33 mouse cellular contexts compared by ENCODE assay signal in the genomic region with DNA sequence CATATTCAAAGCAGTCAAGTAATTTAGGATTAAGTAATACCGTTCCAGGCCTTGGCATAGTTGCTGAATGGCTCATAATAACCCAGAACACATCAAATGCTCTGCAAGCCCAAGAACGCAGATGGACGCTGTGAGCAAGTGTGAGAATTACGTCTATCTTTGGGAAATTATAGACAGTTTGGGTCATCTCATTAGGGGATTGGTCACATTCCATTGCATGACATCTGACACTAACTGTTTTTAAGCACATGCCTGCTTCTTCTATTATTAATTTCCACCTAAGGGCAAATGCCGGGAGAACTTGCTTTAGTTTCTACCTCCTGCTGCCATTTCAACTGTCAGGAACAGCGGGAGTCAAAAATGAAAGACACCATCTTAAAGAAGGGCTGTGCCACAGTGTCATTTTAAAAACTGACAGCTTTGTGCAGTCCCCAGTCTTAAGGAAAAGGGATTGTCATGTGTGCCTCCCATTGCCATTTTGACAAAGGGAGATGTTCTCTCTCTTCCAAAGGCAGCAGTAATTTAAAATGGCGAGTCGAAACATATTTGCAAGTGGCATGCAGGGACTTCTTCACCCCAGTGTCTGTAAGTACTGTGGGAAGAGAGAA.
DNase-seq lines count a peak whose midpoint lies in the region; ATAC-seq lines count a peak whose summit lies in the region.
"Had no signal": no experiment of that assay in that cellular context is flagged by ENCODE, and none has a peak within 500 bp of the region (broad histone marks: within the 10 kb centered on the region; RNA-seq: fewer than 3 reads in every experiment).

No protein-coding gene starts in this region.

- no peak overlapping the region for H3K9ac ChIP-seq in hindbrain, embryonic 11.5 days (ENCODE audit: low read depth, low read length)
- H3K9ac ChIP-seq in hindbrain, embryonic 16.5 days (ENCODE audit: low read depth, low read length): no peak overlapping the region
- H3K9ac ChIP-seq in midbrain, embryonic 16.5 days (ENCODE audit: low read depth, low read length): no peak overlapping the region
- H3K9ac ChIP-seq: embryonic facial prominence, embryonic 13.5 days; heart, embryonic 12.5 days; limb, embryonic 15.5 days; liver, embryonic 14.5 days; lung, embryonic 14.5 days; neural tube, embryonic 13.5 days; stomach, embryonic 15.5 days had no signal

- DNase-seq in embryo, embryonic 10 days (ENCODE audit: low spot score): peak; percentile 4
- DNase-seq in embryo, embryonic 9.5 days (ENCODE audit: extremely low spot score): no peak
- peak; percentile 16 for DNase-seq in hindbrain, embryonic 11.5 days (ENCODE audit: low spot score)
- DNase-seq in brain, embryonic 18.5 days (ENCODE audit: low read depth, low spot score): peak; percentile 6
- no peak for DNase-seq in heart, postnatal 4 days
- DNase-seq in left cerebral cortex, adult 8-10 months (ENCODE audit: low spot score in 2 of 2): no peak
- DNase-seq: adrenal gland, postnatal 10 days; cerebellum, adult 8-10 months; cerebellum, postnatal 36 days; gastrocnemius, postnatal 14 days; heart, adult 11 months; heart, postnatal 10 days; kidney, adult 11 months; layer of hippocampus, adult 9-11 months; left cerebral cortex, postnatal 4 days; lung, embryonic 14.5 days; lung, postnatal 36 days; right cerebral cortex, adult 18-20 months; right cerebral cortex, postnatal 4 days; thymus, adult 18-20 months; thymus, postnatal 4 days had no signal

- H3K4me2 ChIP-seq in hindbrain, embryonic 11.5 days (replicated peaks; ENCODE audit: low read depth, low read length): no peak overlapping the region
- H3K4me2 ChIP-seq in hindbrain, embryonic 16.5 days (ENCODE audit: low read length): no peak overlapping the region
- no peak overlapping the region for H3K4me2 ChIP-seq in midbrain, embryonic 16.5 days (ENCODE audit: low read length)
- H3K4me2 ChIP-seq: embryonic facial prominence, embryonic 13.5 days; heart, embryonic 12.5 days; limb, embryonic 15.5 days; lung, embryonic 14.5 days; neural tube, embryonic 13.5 days; stomach, embryonic 15.5 days had no signal

- no peak overlapping the region for H3K27ac ChIP-seq in hindbrain, embryonic 11.5 days (ENCODE audit: low read depth, low read length)
- H3K27ac ChIP-seq in hindbrain, embryonic 16.5 days (ENCODE audit: low read depth, low read length): no peak overlapping the region
- no peak overlapping the region for H3K27ac ChIP-seq in midbrain, embryonic 16.5 days (ENCODE audit: low read length)
- H3K27ac ChIP-seq: embryonic facial prominence, embryonic 13.5 days; left cerebral cortex, adult 2 months; limb, embryonic 15.5 days; liver, embryonic 14.5 days; neural tube, embryonic 13.5 days; stomach, embryonic 15.5 days had no signal

- H3K27me3 ChIP-seq in hindbrain, embryonic 11.5 days (ENCODE audit: control insufficient read depth, insufficient read depth, low read length): no peaks in the 10 kb centered on the region
- no peaks in the 10 kb centered on the region for H3K27me3 ChIP-seq in hindbrain, embryonic 16.5 days (replicated peaks; ENCODE audit: control insufficient read depth, insufficient read depth, low read length)
- no peaks in the 10 kb centered on the region for H3K27me3 ChIP-seq in midbrain, embryonic 16.5 days (ENCODE audit: control insufficient read depth, insufficient read depth, low read depth, low read length)
- H3K27me3 ChIP-seq: embryonic facial prominence, embryonic 13.5 days; heart, embryonic 12.5 days; limb, embryonic 15.5 days; megakaryocyte, embryonic 14.5 days; neural tube, embryonic 13.5 days; stomach, embryonic 15.5 days had no signal

- H3K9me3 ChIP-seq in hindbrain, embryonic 11.5 days (ENCODE audit: control insufficient read depth, low read length): no peaks in the 10 kb centered on the region
- H3K9me3 ChIP-seq in hindbrain, embryonic 16.5 days (ENCODE audit: control insufficient read depth, low read length): no peaks in the 10 kb centered on the region
- H3K9me3 ChIP-seq in midbrain, embryonic 16.5 days (replicated peaks; ENCODE audit: control insufficient read depth, low read length, poor library complexity, severe bottlenecking): no peaks in the 10 kb centered on the region
- H3K9me3 ChIP-seq: embryonic facial prominence, embryonic 13.5 days; heart, embryonic 12.5 days; limb, embryonic 15.5 days; megakaryocyte, embryonic 14.5 days; neural tube, embryonic 13.5 days; stomach, embryonic 15.5 days had no signal

- 49% methylated on average over 8 of the region's 8 CpGs for WGBS in hindbrain, embryonic 11.5 days
- WGBS in hindbrain, embryonic 16.5 days: 36% methylated on average over 8 of the region's 8 CpGs
- WGBS in midbrain, embryonic 16.5 days: 24% methylated on average over 8 of the region's 8 CpGs

- ATAC-seq in hindbrain, embryonic 11.5 days (ENCODE audit: low FRiP score): peak; percentile 69
- no peak for ATAC-seq in hindbrain, embryonic 16.5 days
- peak; percentile 88 for ATAC-seq in midbrain, embryonic 16.5 days
- ATAC-seq: forebrain, embryonic 16.5 days had no signal

- H3K4me1 ChIP-seq in hindbrain, embryonic 11.5 days (replicated peaks; ENCODE audit: control insufficient read depth, insufficient read depth, low read length): no peaks in the 10 kb centered on the region
- no peaks in the 10 kb centered on the region for H3K4me1 ChIP-seq in hindbrain, embryonic 16.5 days (ENCODE audit: control insufficient read depth, insufficient read depth, low read depth, low read length)
- H3K4me1 ChIP-seq in midbrain, embryonic 16.5 days (ENCODE audit: control insufficient read depth, insufficient read depth, low read length): no peaks in the 10 kb centered on the region
- H3K4me1 ChIP-seq: embryonic facial prominence, embryonic 13.5 days; heart, embryonic 12.5 days; limb, embryonic 15.5 days; megakaryocyte, embryonic 14.5 days; neural tube, embryonic 13.5 days; stomach, embryonic 15.5 days had no signal

- H3K4me3 ChIP-seq in hindbrain, embryonic 11.5 days (ENCODE audit: low read depth, low read length): no peak overlapping the region
- H3K4me3 ChIP-seq in hindbrain, embryonic 16.5 days (ENCODE audit: low read length): no peak overlapping the region
- H3K4me3 ChIP-seq in midbrain, embryonic 16.5 days (ENCODE audit: low read depth, low read length): no peak overlapping the region
- H3K4me3 ChIP-seq: embryonic facial prominence, embryonic 13.5 days; heart, embryonic 12.5 days; left cerebral cortex, adult 2 months; limb, embryonic 15.5 days; megakaryocyte, embryonic 14.5 days; myocyte; neural tube, embryonic 13.5 days; stomach, embryonic 15.5 days had no signal

- no peaks in the 10 kb centered on the region for H3K36me3 ChIP-seq in hindbrain, embryonic 11.5 days (ENCODE audit: control insufficient read depth, insufficient read depth, low read length)
- H3K36me3 ChIP-seq in hindbrain, embryonic 16.5 days (ENCODE audit: control insufficient read depth, insufficient read depth, low read length): no peaks in the 10 kb centered on the region
- H3K36me3 ChIP-seq in midbrain, embryonic 16.5 days (ENCODE audit: control insufficient read depth, insufficient read depth, low read length): no peaks in the 10 kb centered on the region
- H3K36me3 ChIP-seq: embryonic facial prominence, embryonic 13.5 days; heart, embryonic 12.5 days; limb, embryonic 15.5 days; neural tube, embryonic 13.5 days; stomach, embryonic 15.5 days had no signal

Comparison
In these comparisons a context has a peak if more than half of its experiments do, and no peak if none do; other contexts are left out.
1. DNase-seq: peak in embryo, embryonic 10 days (single experiment), hindbrain, embryonic 11.5 days (single experiment) and brain, embryonic 18.5 days (single experiment); none in embryo, embryonic 9.5 days (single experiment), heart, postnatal 4 days (single experiment) and left cerebral cortex, adult 8-10 months (0 of 2).